Mouse (Mus musculus) layer of hippocampus, postnatal 14 days (tissue): Measurements from ENCODE around the gene Sesn3. TPM values are rescaled to one million over a fixed set of nuclear protein-coding genes. Genes with fewer than 3 reads are reported as not detected.

ENCODE experiments used
- DNase-seq, 2 experiments: peaks; one replicate each; pipeline ENCODE4 v3.0.0; 2021 to 2022; ENCODE audit warnings: low spot score in 2 of 2, mixed read lengths in 1 of 2
- total RNA-seq, 2 experiments: library from RNA; stranded (reverse); gene quantifications; 2 replicates each; pipeline ENCODE4 v1.2.3; 2021

Gene Sesn3
- total RNA-seq, 2 experiments from 2014 or later: 59.1 to 66.2 TPM

- DNase-seq: no peak
Observed at GRCm38 (mm10) chr9:14350787-14351186, 75.9 kb downstream of the Sesn3 start.

DNA sequence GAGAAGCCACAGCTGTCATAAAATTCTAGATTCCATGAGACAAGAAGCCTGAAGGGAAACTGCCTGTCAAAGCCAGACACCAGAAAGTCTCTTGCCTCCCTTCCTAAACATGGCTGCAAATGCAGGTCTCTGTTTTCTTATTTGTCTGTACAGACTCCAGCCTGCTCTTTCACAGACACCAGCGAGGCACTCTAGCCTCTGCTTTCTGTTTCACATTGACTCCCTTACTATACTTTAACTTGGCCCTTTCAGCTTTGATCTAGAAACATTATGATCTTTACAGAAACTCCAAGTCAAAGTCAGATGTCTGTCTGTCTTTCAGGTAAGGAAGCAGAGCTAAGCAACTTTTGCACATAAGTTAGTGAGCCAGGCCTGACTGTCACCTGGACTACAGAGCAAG lies 77.5 kb downstream of the Sesn3 start:
- no peak for DNase-seq

DNA sequence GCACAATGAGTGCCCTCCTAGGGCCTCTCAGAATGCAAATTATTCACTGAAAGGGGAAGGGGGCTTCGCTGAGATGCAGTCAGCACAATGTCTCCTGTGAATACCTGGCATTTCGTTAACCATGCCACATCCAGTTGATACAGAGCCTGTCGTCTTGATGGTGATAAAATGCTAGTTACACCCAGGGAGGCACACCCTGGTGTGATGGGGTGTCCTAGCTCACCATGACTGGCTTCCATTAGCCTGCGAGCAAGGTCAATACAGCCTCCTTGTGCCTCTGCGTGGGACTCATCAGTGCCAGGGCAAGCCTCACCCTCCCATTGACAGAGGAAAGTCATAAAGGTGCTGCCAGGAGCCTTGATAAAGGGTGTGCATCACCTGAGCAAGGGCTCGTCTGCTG lies 80.0 kb downstream of the Sesn3 start:
- DNase-seq: no peak

DNA sequence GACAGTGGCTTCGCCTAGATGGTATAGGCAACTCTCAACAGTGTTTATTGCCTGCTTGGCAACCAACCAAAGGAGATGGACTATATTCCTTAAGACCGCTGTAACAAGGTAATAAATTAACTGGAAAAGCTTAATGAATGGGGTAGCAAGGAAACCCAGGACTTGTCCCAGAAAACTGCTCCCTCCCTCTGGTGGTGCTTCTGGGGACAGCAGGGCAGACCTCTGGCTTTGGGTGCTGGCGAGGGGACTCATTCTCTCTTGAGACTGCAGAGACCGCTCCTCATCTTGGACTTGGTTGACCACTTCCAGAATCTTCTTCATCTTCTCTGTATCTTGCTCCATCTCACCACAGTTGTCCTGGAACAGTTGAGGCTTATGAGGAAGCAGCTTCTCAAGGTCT lies 82.2 kb downstream of the Sesn3 start:
- DNase-seq: no peak

DNA sequence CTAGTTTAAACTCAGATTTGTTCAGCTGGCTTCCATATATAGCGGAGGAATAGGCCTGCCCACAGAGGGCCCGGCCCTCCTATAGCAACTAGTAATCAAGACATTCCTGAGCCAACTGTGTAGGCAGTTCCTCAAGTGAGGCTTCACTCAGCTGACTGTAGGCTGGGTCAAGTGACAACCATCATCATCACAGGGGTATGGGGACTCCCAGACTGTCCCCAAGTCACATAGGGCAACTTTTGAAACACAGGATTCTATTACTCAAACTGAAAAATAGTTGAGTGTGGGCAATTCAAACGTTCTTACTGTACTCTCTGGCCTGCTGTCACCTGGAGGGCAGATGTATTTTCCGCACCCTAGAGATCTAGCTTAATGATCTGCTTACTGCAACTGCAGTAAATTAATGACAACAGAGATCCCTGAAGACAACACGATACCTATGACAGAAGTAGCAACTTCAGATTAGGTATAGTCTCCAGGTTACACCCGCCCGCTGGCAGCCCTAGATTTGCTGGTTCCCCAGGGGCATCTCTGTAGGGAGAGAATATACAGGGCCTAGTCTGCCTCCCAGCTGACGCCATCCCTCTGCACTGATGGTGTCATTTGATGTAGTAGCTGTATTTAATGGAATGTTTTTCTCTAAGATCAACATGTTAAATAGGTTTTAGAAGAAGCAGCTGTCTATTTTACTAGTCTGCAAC lies 87.4 kb downstream of the Sesn3 start:
- no peak for DNase-seq

DNA sequence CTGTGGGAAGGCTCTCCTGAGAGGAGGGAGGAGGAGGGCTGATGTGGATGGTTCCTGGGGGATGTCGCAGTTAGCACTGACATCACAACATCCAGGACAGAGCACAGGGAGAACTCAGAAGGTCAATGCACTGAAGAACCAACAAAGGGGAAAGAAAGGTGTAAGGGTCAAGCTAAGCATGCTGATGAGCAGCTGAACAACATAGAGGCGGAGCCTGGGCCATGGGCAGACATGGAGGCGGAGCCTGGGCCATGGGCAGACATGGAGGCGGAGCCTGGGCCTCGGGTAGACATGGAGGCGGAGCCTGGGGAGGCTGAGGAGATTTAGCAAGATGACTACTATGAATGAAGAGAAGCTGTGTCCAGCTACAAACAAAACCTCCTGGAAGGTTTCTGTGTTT lies 88.7 kb downstream of the Sesn3 start:
- DNase-seq: no peak

- DNase-seq: no peak
Observed at GRCm38 (mm10) chr9:14364719-14365118, 89.9 kb downstream of the Sesn3 start.

DNA sequence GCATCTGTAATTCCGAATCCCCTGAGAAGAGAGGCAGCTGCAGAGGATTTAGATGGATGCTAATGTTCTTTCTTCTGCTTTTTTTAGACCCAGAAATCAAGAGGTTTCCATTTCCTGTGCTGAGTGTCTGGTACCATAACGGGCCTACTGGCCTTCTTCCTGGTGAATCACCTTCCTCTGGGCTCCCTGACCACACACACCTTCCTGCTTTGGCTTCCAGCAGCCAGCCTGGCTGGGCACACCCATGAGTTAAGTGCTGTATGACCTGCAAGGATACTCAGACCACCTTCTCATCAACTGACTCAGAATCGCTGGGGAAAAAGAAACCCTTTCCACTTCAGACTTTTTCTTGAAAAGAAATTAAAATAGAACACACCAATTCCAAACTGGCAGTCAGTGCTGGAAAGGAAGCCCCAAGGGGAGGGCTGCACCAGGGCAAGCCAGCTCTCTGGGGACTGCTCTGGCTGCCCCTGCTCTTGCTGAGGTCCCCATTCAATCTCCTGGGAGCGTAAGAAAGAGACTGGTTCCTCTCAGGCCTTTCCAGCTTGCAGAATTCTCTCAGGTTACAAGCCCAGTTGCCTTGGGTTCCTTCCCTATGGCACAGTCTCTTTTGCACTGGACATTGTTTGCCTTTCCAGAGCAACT lies 90.7 kb downstream of the Sesn3 start:
- DNase-seq: no peak

DNA sequence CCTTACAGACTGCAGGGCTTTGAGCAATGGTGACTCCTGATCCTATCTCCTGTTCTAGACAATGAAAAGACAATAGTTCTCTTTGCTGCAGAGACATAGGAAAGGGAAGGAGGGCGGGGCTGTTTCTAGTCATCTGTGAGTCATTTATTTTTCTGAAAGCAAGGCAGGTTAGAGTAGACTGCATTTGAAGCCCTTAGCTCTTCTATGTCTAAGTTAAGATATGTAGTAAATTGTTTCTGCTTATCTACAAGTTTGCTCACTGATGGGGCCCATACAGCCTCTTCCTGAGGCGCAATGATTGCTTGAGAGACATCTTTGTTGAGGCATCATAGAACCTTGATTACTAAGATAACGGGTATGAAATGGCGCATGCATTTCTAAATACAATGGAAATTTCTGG lies 93.0 kb downstream of the Sesn3 start:
- no peak for DNase-seq

- DNase-seq: no peak
Observed at GRCm38 (mm10) chr9:14369271-14369670, 94.4 kb downstream of the Sesn3 start.

DNA sequence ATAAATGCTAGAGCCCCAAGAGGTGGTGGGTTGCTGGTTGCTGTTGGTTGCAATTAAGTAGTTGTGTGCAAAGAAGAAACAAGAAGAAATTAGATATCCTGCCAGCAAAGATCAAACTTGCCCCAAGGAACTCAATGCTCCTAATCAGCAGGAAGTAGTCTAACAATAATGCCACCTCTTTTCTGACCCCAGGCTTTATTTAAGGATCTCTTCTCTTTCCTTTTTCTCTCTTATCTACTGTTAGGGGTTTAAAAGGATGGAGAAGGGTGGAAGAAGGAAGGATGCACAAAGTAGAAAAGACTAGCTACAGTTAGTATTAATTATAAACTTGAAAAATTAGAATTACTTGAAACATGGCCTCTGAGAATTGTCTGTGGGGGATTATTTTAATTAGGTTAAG lies 97.6 kb downstream of the Sesn3 start:
- no peak for DNase-seq

DNA sequence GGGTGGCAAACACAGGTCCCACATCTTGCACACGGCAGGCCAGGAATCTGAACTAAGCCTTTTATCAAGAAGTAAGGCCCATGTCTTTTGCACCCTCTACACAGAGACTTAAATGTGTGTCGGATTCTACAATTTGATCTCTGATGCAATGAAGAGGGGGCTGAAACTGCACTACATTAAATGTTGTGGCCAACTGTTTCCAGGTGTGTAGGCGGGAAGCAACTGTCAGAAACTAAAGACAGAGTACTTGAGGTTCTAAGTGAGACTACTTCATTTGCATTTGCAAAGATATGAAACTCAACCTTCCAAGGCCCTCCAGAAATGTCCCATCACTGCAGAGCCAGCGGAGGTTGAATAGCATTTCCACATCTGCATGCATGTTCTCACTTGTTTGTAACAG lies 101.3 kb downstream of the Sesn3 start:
- DNase-seq: no peak

GRCm38 (mm10) chr9:14378151-14378550 lies 103.3 kb downstream of the Sesn3 start:
- no peak for DNase-seq

GRCm38 (mm10) chr9:14379769-14380385 lies 105.0 kb downstream of the Sesn3 start:
- no peak for DNase-seq

- peak; percentile 80 to 85 for DNase-seq
Observed at GRCm38 (mm10) chr9:14380386-14381285, 105.8 kb downstream of the Sesn3 start.

DNA sequence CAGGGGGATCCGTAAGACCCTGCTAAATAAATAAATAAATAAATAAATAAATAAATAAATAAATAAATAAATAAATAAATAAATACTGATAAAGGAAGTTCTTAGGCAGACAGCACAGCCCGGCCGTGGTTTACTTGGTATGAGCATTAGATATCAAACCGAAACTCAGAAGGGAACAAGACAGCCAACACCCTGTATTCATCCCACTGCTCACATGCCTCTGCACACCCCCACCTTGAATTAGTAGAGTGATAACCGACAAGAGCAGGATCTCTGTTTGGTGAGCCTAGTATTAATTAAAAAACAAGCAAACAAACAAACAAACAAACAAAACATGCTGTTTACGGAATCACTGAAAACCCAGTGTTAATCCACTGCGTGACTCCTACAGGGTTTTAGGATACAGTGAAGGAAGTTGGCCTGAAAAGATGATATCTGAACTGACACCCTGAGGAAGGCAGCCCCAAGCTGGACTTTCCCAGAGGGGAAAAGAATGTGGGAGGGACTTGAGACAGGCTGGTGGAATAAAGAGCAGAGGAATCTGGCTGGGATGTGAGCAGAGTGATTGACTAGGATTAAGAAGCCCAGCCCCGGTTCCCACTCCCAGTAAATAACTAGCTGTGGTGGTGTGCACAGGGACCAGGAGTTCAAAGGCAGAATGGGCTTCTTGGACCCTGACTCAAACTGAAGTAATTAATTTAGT lies 106.6 kb downstream of the Sesn3 start, which contains the start of gene Endod1:
Gene Endod1 (minus strand): TSS at position 155 of the 703 bp plus-strand sequence.
- no peak for DNase-seq

DNA sequence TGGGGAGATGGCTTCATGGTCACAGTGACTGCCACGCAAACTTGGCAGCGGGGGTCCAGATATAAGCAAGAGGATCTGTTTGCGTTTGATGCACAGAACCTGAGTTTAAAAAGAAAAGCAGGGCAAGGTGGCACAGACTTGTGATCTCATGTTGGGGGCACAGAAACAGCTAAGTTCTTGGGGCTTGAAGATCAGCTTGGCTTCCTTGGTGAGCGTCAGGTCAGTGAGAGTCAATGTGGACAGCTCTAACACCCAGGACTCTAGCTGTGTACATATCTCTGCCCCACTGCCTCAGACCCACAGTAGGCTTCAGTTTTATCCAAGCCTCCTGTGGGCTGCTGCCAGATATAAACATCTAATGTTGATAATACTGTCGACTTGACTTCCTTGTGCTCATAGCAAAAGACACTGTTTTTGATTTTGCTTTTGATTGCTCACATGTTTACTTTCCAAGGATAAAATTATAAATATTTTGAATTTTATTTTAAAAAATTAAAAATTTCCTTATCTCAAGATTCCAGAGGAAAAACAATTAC lies 107.5 kb downstream of the Sesn3 start:
- DNase-seq: no peak
